Mouse (Mus musculus) testis, adult 2 months (tissue): ENCODE results near the gene Tex14. TPM values are rescaled to one million over a fixed set of nuclear protein-coding genes. Genes with fewer than 3 reads are reported as not detected.
"Not testable (repeated sequence)": the region's sequence is repeated elsewhere in the genome, so short reads cannot be mapped to it uniquely, and the experiment has no call there.

Experiments used
- H3K27ac ChIP-seq: fragments of 200-500 bp; 2 replicates; pipeline ENCODE4 v1.5.1; 2012; ENCODE audit warnings: low read depth, low read length; ENCODE audit not compliant: control insufficient read depth, insufficient read depth
- H3K27me3 ChIP-seq: fragments of 200-500 bp; 2 replicates; pipeline ENCODE4 v1.6.1; 2012; ENCODE audit warnings: mild to moderate bottlenecking, low read length, moderate library complexity; ENCODE audit not compliant: control insufficient read depth, insufficient read depth
- H3K36me3 ChIP-seq: fragments of 200-500 bp; 2 replicates; pipeline ENCODE4 v1.6.1; 2012; ENCODE audit warnings: mild to moderate bottlenecking, low read length; ENCODE audit not compliant: control insufficient read depth, insufficient read depth
- H3K4me1 ChIP-seq: fragments of 200-500 bp; 2 replicates; pipeline ENCODE4 v1.6.1; 2012; ENCODE audit warnings: low read length; ENCODE audit not compliant: control insufficient read depth, insufficient read depth
- H3K4me3 ChIP-seq: fragments of 200-500 bp; 2 replicates; pipeline ENCODE4 v1.5.1; 2012; ENCODE audit warnings: low read depth, mild to moderate bottlenecking, low read length, moderate library complexity, mixed read lengths; ENCODE audit not compliant: control insufficient read depth
- CTCF ChIP-seq: fragments of 200-500 bp; IDR thresholded peaks from 2 replicates; pipeline ENCODE4 v1.5.1; 2012; ENCODE audit warnings: low read depth, mild to moderate bottlenecking, inconsistent platforms, low read length, moderate library complexity; ENCODE audit not compliant: control insufficient read depth, insufficient read depth, insufficient replicate concordance
- POLR2A ChIP-seq: fragments of 200-500 bp; IDR thresholded peaks from 2 replicates; pipeline ENCODE4 v1.6.1; 2012; ENCODE audit warnings: low read depth, mild to moderate bottlenecking, inconsistent platforms, low read length, moderate library complexity; ENCODE audit not compliant: control insufficient read depth
- polyA plus RNA-seq: library from polyadenylated mRNA; depleted of rRNA; stranded (reverse); fragments of >200 nt; gene quantifications from 2 replicates; pipeline ENCODE4 v1.2.3, GENCODE M21; 2012

Tex14 gene
- polyA plus RNA-seq, 1 experiment = 28.4 TPM

- no peaks in the 10 kb centered on the region for H3K36me3 ChIP-seq
- TF ChIP-seq CTCF = no peak
- TF ChIP-seq POLR2A = no peak
- H3K27ac ChIP-seq = no peak overlapping the region
- H3K4me1 ChIP-seq = peaks cover 11% of the 10 kb centered on the region
- H3K4me3 ChIP-seq = no peak overlapping the region
- H3K27me3 ChIP-seq = no peaks in the 10 kb centered on the region
Observed at GRCm38 (mm10) chr11:87446159-87446558, 41.3 kb downstream of the Tex14 start.

- Histone ChIP-seq H3K27ac (no peak overlapping the region), H3K27me3 (no peaks in the 10 kb centered on the region), H3K36me3 (no peaks in the 10 kb centered on the region), H3K4me1 (peaks cover 11% of the 10 kb centered on the region), H3K4me3 (peak overlapping the region; percentile 13; the same call in 1 of the 2 replicates)
- TF ChIP-seq POLR2A (no peak), CTCF (no peak)
Observed at GRCm38 (mm10) chr11:87447429-87447828, 42.6 kb downstream of the Tex14 start.

GRCm38 (mm10) chr11:87448081-87448475 lies 43.2 kb downstream of the Tex14 start:
- not testable (repeated sequence) for H3K36me3 ChIP-seq, H3K27me3 ChIP-seq
- TF ChIP-seq POLR2A = 0 out of 2 replicates have a peak, but pooled peaks have one; percentile 4
- Histone ChIP-seq H3K4me1 (peaks cover 11% of the 10 kb centered on the region), H3K4me3 (peak overlapping the region; percentile 81), H3K27ac (peak overlapping the region; percentile 81)

GRCm38 (mm10) chr11:87448476-87449199 lies 43.8 kb downstream of the Tex14 start:
- TF ChIP-seq POLR2A = peak; percentile 57; the same call in 1 of the 2 replicates
- H3K27me3 ChIP-seq, H3K36me3 ChIP-seq: not testable (repeated sequence)
- H3K4me1 ChIP-seq = peaks cover 11% of the 10 kb centered on the region
- peak overlapping the region; percentile 81 for H3K4me3 ChIP-seq
- peak overlapping the region; percentile 69; the same call in 1 of the 2 replicates for H3K27ac ChIP-seq

- TF ChIP-seq CTCF = no peak
- no peak for TF ChIP-seq POLR2A
Observed at GRCm38 (mm10) chr11:87449200-87449547, 44.3 kb downstream of the Tex14 start.

GRCm38 (mm10) chr11:87449847-87450246 lies 45.0 kb downstream of the Tex14 start:
- not testable (repeated sequence) for H3K36me3 ChIP-seq, H3K4me1 ChIP-seq, H3K27me3 ChIP-seq, H3K27ac ChIP-seq, H3K4me3 ChIP-seq

More at GRCm38 (mm10) chr11:87449200-87449547, 44.3 kb downstream of the Tex14 start:
- Histone ChIP-seq H3K4me3 (peak overlapping the region; percentile 6; the same call in 1 of the 2 replicates), H3K27ac (peak overlapping the region; percentile 69; the same call in 1 of the 2 replicates), H3K4me1 (peaks cover 9% of the 10 kb centered on the region), H3K36me3 (no peaks in the 10 kb centered on the region), H3K27me3 (no peaks in the 10 kb centered on the region)

GRCm38 (mm10) chr11:87452779-87453178 lies 47.9 kb downstream of the Tex14 start:
- not testable (repeated sequence) for H3K27me3 ChIP-seq, H3K4me3 ChIP-seq, H3K4me1 ChIP-seq, H3K36me3 ChIP-seq, H3K27ac ChIP-seq
